Mouse (Mus musculus) left cerebral cortex, adult 2 months (tissue): ENCODE data around the gene Rabggta. TPM values are rescaled to one million over a fixed set of nuclear protein-coding genes. Genes with fewer than 3 reads are reported as not detected.
A peak's percentile ranks its signal among the peaks of the same experiment; 100 is the strongest.
"Not testable (repeated sequence)": the region's sequence is repeated elsewhere in the genome, so short reads cannot be mapped to it uniquely, and the experiment has no call there.

Source experiments
- DNase-seq, 2 experiments: peaks; one replicate each; pipeline ENCODE4 v3.0.0; 2021 to 2022; ENCODE audit warnings: low spot score in 2 of 2, mixed read lengths in 1 of 2; ENCODE audit errors: extremely low spot score in 1 of 2
- H3K27ac ChIP-seq: fragments of 200-600 bp; 2 replicates; pipeline ENCODE4 v1.8.1; 2022
- H3K4me3 ChIP-seq: fragments of 200-600 bp; 2 replicates; pipeline ENCODE4 v1.8.1; 2022
- CTCF ChIP-seq: fragments of 200-600 bp; IDR thresholded peaks from 2 replicates; pipeline ENCODE4 v1.8.1; 2022; ENCODE audit warnings: antibody characterized with exemption, mild to moderate bottlenecking, moderate library complexity
- intact Hi-C: fragments of 180-260 bp; cut with DNase I; formaldehyde crosslinking; loops from one replicate; pipeline ENCODE4 v1.15.1; 2025
- long read RNA-seq, 2 experiments: library from polyadenylated mRNA; stranded (forward); transcript quantifications; one replicate each; pipeline ENCODE4 v2.0.0; 2021; ENCODE audit warnings: borderline mapping rate in 2 of 2
- total RNA-seq, 2 experiments: library from RNA; stranded (reverse); gene quantifications; 2 replicates each; pipeline ENCODE4 v1.2.3; 2021

Rabggta gene
- 10 to 100 TPM; 50.2 to 51.3 TPM for total RNA-seq
- long read RNA-seq, experiment 1, transcript Rabggta-203 (16 exons, 2,547 nt), result minor isoform, 5 of 42 reads
- long read RNA-seq, experiment 1, transcript Rabggta-202 (17 exons, 1,886 nt), result major isoform, 19 of 42 reads
- long read RNA-seq, experiment 1, partial matches to known transcripts, result 7 of 42 reads
- long read RNA-seq, experiment 1, other reads (novel, unspliced or antisense), result 9 of 42 reads
- long read RNA-seq, experiment 2, transcript Rabggta-202 (17 exons, 1,886 nt), result major isoform, 12 of 38 reads
- long read RNA-seq, experiment 2, transcript Rabggta-203 (16 exons, 2,547 nt), result minor isoform, 7 of 38 reads
- long read RNA-seq, experiment 2, partial matches to known transcripts, result 6 of 38 reads
- long read RNA-seq, experiment 2, other reads (novel, unspliced or antisense), result 10 of 38 reads

DNA sequence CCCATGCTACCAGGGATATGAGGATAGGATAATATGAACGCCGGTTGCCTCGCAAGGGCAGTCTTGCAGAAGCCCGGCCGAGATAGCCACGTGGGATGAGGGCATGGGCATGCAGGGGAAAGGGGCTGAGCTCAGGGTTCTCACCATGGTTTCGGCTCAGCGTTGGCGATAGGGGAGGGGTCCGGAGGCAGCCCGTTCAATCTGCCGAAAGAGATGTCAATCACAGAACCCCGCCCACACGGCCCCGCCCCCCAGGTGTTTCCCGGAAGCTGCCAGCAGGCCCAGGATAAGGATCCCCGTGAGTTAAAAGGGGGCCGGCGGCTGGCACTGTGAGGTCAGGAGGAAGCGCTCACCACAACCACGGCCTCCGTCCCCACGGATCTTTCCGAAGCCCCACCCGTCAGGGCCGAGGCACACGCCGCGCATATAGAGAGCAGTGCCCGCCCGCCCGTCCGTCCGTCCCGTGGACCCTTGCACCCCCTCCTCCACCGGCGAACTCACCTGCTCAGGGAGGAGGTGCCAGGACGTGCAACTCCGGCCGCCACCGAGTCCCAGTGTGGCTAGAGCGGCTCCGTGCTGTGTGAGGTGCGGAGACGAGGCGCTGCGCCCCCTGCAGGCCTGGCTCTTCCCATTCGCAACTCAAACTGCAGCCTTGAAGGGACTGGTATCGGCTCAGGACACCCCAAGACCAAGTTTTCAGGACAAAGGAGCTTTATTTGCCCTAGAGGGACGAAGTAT is at the start of gene Rabggta:
Gene Rabggta (minus strand): TSS at position 564 of the 738 bp plus-strand sequence.
- peak; percentile 86 for TF ChIP-seq CTCF
- peak within 1 kb of the TSS; percentile 84 for H3K4me3 ChIP-seq
- intact Hi-C loops, result loop anchor here (2.0 kb wide), 2 partner anchors 23 to 41 kb away; partner anchors contain the start of genes Dhrs1, Nop9 and Tinf2
- peak; percentile 92 to 93 for DNase-seq
- peak within 1 kb of the TSS; percentile 91 for H3K27ac ChIP-seq

DNA sequence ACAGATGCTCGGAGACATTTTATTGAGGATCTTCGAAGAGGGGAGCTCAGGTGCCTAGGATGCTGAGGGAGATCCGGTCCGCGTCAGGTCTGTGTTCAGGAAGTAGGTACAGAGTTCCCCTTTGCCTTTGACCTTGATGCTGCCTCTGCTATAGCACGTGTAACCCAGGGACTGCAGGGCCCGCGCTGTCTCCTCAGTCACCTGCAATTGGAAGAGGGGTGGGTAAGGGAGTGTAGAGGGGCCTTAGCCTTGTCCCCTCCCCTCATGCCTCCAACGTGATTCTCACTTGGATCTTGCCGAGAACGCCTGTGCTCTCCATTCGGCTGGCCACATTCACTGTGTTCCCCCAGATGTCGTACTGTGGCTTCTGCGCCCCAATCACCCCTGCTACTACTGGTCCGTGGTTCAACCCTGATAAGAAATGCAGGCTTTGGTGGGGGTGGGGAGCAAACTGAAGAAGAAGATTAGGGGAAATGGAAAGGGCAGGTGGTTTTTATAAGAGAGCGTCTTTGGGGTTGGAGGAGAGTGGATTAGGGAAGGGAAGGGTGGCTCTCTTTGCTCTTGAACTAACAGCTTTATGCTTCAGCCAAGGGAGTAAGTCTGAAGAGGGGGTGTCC is 47.1 kb upstream of the Rabggta start:
- no peak for DNase-seq
- intact Hi-C loops, result no loop called here
- Histone ChIP-seq H3K27ac (no peak overlapping the region), H3K4me3 (no peak overlapping the region)
- no peak for TF ChIP-seq CTCF

DNA sequence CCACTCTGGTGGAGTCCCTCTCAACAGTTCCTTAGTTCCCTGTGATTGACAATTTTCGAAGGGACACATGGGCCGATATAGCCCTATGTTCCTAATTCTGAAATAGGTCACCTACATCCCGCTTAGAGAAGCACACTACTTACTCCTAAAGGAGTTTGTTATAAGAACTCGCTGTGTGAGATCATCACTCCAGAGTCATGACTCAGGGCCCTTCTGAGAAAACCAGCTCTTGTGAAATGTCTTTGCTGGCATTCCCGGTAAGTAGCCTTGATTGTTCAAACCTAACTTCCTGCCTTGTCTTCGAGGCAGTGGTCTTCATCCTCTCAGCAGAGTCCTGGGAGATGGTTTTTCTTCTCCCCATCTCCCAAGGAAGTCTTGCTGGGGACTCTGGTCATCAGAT is 46.5 kb upstream of the Rabggta start:
- intact Hi-C loops, result no loop called here
- DNase-seq, result no peak

DNA sequence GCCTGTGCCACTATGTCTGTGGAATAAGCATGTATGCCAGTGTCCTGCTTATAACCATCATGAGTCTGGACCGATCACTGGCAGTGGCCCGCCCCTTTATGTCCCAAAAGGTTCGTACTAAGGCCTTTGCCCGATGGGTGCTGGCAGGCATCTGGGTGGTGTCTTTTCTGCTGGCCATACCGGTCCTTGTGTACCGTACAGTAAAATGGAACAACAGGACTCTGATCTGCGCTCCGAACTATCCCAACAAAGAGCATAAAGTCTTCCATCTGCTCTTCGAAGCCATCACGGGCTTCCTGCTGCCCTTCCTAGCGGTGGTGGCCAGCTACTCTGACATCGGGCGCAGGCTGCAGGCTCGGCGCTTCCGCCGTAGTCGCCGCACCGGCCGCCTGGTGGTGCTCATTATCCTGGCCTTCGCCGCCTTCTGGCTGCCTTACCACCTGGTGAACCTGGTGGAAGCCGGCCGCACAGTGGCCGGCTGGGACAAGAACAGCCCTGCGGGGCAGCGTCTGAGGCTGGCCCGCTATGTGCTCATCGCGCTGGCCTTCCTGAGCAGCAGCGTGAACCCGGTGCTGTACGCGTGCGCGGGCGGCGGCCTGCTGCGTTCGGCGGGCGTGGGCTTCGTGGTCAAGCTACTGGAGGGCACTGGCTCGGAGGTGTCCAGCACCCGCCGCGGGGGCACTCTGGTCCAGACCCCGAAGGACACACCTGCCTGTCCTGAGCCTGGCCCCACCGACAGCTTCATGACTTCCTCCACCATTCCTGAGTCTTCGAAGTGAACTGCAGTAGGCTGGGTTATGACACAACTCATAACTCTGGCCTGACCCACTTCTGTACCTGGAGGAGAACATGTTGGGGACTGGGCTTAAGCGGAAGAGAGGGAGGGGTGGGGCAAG is 45.7 kb upstream of the Rabggta start:
- peak in 1 of 2 experiments; percentile 54 for DNase-seq
- peak; percentile 56 for TF ChIP-seq CTCF
- intact Hi-C loops, result no loop called here
- no peak overlapping the region for H3K27ac ChIP-seq
- H3K4me3 ChIP-seq, result peak overlapping the region; percentile 43

More for the DNA sequence above, 46.5 kb upstream of the Rabggta start:
- no peak overlapping the region for H3K27ac ChIP-seq
- TF ChIP-seq CTCF, result no peak
- H3K4me3 ChIP-seq, result no peak overlapping the region

DNA sequence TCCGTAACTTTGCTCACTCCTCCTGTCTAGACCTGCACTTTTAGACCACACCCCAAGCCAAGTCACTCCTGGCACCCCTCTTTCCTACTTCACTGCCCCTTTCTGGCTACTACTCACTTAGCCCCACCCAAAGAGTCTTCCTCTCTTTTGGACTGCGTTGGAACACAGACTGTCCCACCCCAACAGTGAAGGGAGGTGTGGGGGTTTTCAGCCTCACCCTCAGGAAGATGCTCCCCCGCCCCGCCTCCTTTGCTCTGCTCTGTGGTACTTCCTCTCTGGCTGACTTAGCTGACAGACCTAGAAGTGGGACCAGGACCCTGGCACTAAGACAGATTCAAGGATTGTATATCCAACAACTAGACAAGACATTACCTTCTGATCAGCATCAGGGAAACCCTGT is 43.6 kb upstream of the Rabggta start, which contains the start of gene Ltb4r1:
Gene Ltb4r1 (plus strand): TSS at position 267 of the 400 bp plus-strand sequence.
- DNase-seq, result no peak
- Histone ChIP-seq H3K4me3 (no peak within 1 kb of the TSS), H3K27ac (no peak within 1 kb of the TSS)
- intact Hi-C loops, result no loop called here
- TF ChIP-seq CTCF, result no peak

DNA sequence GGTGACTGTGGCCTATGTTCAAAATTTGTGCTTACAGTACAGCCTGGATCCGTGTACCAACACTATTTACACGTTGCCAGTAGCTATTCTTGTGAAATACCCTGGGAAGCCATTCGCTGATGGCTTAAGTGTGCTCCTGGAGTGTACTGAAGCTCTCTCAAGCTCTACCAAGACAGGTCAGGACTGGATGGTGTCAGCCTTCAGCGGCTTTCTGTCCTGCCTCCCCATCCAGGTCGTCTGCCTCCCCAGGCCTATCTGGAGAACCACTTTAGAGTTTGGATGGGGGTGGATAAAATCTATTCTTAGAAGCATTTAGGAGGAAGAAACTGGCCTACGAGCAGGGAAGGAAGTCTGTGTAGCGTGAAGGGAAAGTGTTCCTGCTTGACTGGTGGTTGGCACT is 41.1 kb upstream of the Rabggta start:
- DNase-seq, result no peak
- TF ChIP-seq CTCF, result no peak
- intact Hi-C loops, result loop anchor here (5.0 kb wide), 1 partner anchor 139 kb away; the partner anchor contains the start of gene Sdr39u1
- 0 out of 2 replicates have a peak overlapping the region, but pooled peaks have one; percentile 8 for H3K27ac ChIP-seq
- no peak overlapping the region for H3K4me3 ChIP-seq

DNA sequence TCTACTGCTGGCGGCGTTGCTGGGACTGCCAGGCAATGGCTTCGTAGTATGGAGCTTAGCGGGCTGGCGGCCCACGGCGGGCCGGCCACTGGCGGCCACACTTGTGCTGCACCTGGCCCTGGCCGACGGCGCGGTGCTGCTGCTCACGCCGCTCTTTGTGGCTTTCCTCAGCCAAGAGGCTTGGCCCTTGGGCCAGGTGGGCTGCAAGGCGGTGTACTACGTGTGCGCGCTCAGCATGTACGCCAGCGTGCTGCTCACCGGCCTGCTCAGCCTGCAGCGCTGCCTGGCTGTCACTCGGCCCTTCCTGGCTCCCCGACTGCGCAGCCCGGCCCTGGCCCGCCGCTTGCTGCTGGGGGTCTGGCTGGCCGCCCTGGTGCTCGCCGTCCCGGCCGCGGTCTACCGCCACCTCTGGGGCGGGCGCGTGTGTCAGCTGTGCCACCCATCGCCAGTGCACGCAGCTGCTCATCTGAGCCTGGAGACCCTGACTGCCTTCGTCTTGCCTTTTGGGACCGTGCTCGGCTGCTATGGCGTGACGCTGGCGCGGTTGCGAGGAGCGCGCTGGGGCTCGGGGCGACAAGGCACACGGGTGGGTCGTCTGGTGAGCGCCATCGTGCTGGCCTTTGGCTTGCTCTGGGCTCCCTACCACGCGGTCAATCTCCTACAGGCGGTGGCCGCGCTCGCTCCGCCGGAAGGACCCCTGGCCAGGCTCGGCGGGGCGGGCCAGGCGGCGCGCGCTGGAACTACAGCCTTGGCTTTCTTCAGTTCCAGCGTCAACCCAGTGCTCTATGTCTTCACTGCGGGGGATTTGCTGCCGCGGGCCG is 40.1 kb upstream of the Rabggta start:
- DNase-seq, result peak; percentile 25 to 40
- H3K4me3 ChIP-seq, result peak overlapping the region; percentile 53
- intact Hi-C loops, result loop anchor here (5.0 kb wide), 1 partner anchor 140 kb away; the partner anchor contains the start of gene Sdr39u1
- peak overlapping the region; percentile 25 for H3K27ac ChIP-seq
- TF ChIP-seq CTCF, result peak; percentile 54

DNA sequence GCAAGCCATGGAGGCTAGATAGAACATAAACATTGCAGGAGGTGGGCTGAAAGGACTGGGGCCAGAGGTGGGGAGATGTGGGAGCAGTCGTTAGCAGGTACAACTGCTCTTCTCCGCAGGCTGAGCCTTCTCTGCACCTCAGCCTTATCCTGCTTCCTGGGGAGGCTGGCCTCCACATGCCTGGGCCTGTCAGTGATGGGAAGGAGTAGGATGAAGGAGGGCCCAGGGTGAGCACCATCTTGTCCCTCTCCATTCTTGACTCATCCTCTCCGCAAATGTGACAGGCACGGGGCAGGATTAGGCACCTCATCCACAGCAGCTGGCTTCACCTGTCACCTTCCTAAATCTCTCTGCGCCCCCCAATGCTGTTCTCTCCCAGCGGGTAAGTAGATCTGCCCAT is 39.1 kb upstream of the Rabggta start, which contains the start of gene Ltb4r2:
Gene Ltb4r2 (plus strand): TSS at position 266 of the 400 bp plus-strand sequence.
- TF ChIP-seq CTCF, result no peak
- intact Hi-C loops, result loop anchor here (5.0 kb wide), 1 partner anchor 141 kb away; the partner anchor contains the start of gene Sdr39u1
- DNase-seq, result no peak
- Histone ChIP-seq H3K4me3 (peak within 1 kb of the TSS; percentile 53), H3K27ac (peak within 1 kb of the TSS; percentile 25)

DNA sequence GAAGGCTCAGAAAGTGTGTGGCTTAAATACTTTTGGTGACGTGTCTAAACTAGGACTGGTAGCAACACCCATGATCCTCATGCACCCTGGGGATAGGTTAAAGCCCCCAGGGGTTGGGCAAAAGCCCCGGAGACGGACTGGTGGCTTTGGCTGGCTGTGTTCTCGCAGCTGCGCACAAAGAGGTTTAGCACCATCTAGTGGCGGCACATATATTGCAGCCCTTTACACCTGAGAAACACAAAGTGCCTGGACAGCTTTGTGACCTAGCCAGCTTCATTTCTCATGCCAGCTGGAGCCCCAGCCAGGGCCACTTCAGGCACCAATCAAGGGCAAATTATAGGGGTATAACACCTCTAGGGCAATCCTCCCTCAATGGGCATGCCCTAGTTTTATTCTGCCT is 38.1 kb upstream of the Rabggta start:
- peak overlapping the region; percentile 21 for H3K4me3 ChIP-seq
- H3K27ac ChIP-seq, result not testable (repeated sequence)
- peak; percentile 81 for TF ChIP-seq CTCF
- intact Hi-C loops, result loop anchor here (5.0 kb wide), 1 partner anchor 142 kb away; the partner anchor contains the start of gene Sdr39u1
- DNase-seq, result peak; percentile 79 to 85

DNA sequence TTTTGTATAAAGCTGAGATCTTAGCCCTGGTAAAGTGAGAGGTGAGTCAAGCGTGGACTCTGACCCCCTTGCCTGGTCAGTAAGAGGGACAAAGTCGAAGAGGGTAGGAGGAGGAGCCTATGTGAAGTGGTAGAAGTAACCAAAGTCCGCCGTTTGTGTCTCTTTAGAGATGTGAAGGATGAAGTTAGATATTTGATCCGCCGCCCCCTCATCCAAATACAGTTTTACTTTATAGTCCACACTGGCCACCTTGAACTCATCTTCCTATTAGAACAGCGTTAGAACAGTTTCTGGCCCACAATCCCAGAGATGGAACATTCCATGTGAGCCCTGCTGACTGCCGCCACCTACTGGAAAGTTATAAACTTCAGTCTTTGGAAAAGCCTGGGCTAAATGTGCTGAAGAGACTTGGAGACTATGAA is 36.3 kb upstream of the Rabggta start, which contains the start of gene Cideb:
Gene Cideb (minus strand): TSS at position 96 of the 422 bp plus-strand sequence.
- Histone ChIP-seq H3K4me3 (no peak within 1 kb of the TSS), H3K27ac (no peak within 1 kb of the TSS)
- peak; percentile 70 for TF ChIP-seq CTCF
- DNase-seq, result no peak
- intact Hi-C loops, result no loop called here
